Mouse (Mus musculus) kidney, postnatal 25 days (tissue): ENCODE data around the gene Myh7.
"Not testable (repeated sequence)": the region's sequence is repeated elsewhere in the genome, so short reads cannot be mapped to it uniquely, and the experiment has no call there.

ENCODE experiments used
- DNase-seq, 2 experiments: peaks; one replicate each; pipeline ENCODE4 v3.0.0; 2021; ENCODE audit warnings: mixed read lengths in 2 of 2

Gene Myh7

DNA sequence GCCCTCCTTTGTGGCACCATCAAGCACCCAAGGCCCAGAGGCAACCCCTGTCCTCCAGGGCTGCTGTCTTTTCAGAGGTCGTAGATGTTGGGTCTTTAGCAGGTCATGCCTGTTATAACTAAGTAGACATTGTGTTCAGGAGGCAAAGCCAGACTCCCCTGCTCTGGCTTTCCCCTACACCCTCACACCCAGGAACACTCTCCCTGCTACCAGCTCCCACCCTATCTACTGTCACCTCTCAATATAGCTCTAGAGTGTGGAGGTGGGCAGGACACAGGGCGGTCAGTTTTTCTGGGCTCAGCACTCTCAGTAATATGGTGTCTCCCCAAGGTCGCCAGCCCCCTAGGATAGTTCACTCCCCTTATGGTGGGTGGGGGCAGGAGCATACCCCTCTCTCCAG, 26.6 kb downstream of the Myh7 start:
- no peak for DNase-seq

- DNase-seq = no peak
Measured at GRCm38 (mm10) chr14:54966320-54966977, 28.0 kb downstream of the Myh7 start, which contains the start of gene Myh6. TSS of gene Myh6 (minus strand) at chr14:54966927.

DNA sequence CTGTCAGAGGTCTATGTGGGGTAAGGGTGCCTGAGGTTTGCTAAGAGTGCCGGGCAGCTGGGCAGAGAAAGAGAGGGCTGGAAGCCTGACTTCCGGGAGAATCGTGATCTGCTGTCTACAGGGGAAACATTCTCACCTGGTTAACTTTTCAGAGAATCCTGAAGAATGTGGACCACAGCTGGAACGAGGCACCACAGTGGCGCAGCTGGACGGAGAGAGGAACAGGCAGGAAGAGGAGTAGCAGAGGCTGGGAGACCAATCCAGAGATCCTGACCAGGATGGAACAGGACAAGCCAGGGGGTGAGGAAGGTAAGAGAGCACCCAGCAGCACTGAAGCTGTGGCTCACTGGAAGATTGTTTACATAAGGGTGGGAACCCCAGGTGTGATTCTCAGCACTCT, 28.8 kb downstream of the Myh7 start:
- no peak for DNase-seq

- no peak for DNase-seq
Measured at GRCm38 (mm10) chr14:54965044-54965443, 29.4 kb downstream of the Myh7 start.

- no peak for DNase-seq
Measured at GRCm38 (mm10) chr14:54963727-54964126, 30.7 kb downstream of the Myh7 start.

DNA sequence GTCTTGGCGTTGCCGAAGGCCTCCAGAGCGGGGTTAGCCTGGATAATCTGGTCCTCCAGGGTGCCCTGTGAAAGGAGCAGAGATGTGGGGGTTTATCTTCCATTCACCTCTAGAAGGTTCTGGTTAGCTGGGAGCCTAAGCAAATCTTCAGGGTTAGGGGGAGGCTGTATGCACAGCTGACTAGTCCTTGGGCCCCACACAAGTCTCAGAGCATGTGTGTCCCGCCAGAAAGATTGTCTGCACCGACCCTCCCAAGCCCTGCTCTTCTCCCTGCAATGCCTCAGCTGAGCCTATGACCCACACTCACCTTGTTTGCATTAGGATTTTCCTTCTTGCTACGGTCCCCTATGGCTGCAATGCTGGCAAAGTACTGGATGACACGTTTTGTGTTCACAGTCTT, 31.7 kb downstream of the Myh7 start:
- no peak for DNase-seq

GRCm38 (mm10) chr14:54961487-54961886, 32.9 kb downstream of the Myh7 start:
- no peak for DNase-seq

DNA sequence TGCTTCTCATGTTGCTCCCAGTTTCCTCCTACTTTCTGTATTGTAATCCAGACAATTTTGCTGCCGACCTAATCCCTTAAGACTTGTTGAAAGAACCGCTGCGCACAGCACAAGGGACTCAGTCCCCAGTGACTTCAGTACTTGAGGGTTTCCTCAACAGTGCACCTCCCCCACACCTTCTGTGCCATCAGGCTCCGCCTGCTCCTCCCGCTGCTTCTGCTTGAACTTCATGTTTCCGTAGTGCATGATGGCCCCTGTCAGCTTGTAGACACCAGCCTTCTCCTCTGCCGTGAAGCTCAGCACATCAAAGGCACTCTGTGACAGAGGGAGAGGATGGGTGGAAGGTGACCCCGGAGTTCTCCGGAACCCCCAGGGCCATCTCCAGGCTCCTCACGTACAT, 33.7 kb downstream of the Myh7 start:
- DNase-seq = no peak

DNA sequence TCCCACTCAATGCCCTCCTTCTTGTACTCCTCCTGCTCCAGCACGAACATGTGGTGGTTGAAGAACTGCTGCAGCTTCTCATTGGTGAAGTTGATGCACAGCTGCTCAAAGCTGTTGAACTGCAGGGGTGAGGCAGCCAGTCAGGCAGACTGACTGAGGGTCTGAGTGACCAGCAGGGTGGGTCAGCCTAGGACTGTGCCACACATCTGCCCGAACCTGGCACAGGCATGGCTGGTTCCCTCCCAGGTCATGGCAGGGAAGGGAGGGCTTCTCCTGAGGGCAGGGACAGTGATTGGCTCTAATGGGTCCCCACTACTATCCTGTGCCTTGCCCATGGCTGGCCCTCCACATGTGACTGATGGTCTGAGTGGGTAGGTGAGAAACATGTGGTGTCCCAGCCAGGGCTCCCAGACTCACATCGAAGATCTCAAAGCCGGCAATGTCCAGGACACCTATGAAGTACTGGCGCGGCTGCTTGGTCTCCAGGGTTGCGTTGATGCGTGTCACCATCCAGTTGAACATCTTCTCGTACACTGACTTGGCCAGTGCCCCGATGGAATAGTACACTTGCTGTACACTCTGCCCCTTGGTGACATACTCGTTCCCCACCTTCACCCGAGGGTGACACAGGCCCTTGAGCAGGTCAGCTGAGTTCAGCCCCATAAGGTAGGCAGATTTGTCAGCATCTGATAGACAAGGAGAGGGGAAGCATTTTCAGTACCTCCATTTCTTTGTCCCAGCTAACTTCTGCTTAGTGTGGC, 34.4 kb downstream of the Myh7 start:
- DNase-seq = not testable (repeated sequence)

GRCm38 (mm10) chr14:54959197-54959596, 35.2 kb downstream of the Myh7 start:
- no peak for DNase-seq

DNA sequence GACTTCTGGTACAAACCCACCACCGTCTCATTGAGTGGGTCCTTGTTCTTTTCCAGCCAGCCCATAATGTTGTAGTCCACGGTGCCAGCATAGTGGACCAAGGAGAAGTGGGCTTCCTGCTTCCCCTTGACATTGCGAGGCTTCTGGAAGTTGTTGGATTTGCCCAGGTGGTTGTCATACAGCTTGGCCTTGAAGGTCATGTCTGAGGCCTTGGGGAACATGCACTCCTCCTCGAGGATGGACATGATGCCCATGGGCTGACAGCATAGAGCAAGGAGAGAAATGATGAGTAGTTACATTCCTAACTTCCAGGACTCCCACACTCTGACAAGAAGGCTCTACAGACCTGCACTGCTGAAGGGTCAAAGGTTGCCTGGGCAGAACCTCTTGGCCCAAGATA, 35.9 kb downstream of the Myh7 start:
- DNase-seq = no peak

DNA sequence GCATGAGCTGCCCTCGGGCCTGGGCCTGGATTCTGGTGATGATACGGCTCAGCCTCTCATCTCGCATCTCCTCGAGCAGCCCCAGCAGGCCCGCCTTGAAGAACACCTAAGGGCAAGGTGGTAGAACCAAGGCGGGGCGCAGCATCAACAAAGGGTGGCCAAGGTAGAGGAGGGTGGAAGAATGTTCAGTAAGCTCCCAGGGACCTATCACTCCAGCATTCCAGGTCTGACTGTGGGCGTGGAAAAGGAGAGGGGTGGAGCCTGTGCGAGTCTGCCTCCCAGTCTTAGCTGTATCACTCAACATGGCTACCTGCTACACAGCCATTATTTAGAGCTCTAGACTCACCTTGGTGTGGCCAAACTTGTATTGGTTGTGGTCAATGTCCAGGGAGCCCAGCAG, 37.9 kb downstream of the Myh7 start:
- DNase-seq = no peak

DNA sequence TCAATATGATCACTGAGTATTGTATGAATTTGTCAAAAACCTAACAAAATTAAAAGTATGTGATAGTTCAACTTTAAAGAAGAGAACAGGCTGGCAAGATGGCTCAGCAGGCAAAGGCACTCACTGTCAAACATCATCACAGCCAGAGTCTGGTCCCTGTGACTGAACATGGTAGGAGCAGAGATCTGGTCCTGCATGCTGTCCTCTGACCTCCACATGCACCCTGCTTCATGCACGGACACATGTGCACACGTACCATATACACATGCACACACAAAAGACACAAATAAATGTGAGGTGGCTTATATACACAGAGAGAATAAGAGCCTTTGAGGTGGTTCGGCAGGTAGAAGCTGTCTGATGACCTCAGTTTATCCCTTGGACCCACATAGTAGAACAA, 38.9 kb downstream of the Myh7 start:
- no peak for DNase-seq

GRCm38 (mm10) chr14:54954474-54954873, 40.0 kb downstream of the Myh7 start:
- no peak for DNase-seq

GRCm38 (mm10) chr14:54953664-54954206, 40.7 kb downstream of the Myh7 start:
- no peak for DNase-seq

- DNase-seq = no peak
Measured at GRCm38 (mm10) chr14:54951587-54951986, 42.8 kb downstream of the Myh7 start.

DNA sequence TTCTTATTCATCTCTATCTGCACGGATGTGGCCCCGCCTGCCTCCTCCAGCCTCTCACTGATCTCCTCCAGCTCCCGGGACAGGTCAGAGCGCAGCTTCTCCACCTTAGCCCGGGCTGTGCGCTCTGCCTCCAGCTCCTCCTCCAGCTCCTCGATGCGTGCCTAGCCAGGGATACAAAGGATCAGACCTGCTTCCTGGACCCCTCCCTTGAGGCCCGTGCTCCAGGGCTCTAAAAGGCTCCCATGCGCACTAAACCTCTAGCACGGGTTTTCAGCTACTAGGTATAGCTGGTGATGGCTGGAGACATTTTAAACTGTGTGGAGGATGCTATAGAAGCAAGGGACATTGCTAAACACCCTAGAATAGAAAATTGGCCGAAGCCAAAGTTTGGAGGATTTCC, 43.9 kb downstream of the Myh7 start:
- no peak for DNase-seq

- DNase-seq = no peak
Measured at GRCm38 (mm10) chr14:54948781-54949180, 45.6 kb downstream of the Myh7 start.

DNA sequence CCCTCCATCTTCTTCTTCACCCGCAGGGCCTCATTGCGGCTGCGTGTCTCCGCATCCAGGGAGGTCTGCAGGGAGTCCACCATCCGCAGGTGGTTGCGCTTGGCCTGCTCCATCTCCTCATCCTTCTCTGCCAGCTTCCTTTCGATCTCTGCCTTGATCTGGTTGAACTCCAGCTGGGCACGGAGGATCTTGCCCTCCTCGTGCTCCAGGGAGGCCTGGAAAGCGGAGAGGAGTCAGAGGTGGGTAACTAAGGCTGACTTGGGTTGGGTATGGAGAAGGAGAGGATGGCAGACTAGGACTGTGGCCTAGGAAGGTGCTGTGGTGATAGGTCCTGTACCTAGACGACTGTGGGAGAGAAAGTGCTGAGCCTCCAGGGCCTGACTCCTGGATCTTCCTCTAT, 47.4 kb downstream of the Myh7 start:
- DNase-seq = not testable (repeated sequence)

- no peak for DNase-seq
Measured at GRCm38 (mm10) chr14:54945975-54946704, 48.3 kb downstream of the Myh7 start.

GRCm38 (mm10) chr14:54944939-54945338, 49.5 kb downstream of the Myh7 start:
- no peak for DNase-seq

DNA sequence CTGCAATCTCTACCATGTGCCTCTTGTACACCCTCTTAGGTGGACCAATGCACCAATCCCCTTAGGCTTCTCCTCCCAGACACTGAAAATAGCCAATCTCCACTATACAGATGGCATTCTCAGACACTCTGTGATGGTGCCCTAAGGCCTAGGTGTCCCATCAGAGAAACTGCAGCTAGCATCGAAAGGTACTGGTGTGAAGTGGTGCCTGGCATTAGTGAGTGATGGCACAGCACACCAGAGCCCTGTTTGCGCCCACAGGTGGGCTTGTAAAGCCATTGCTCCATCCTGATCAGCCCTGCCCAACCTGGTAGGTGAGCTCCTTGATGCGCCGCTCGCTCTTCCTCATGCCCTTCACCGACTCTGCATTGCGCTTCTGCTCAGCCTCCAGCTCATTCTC, 50.5 kb downstream of the Myh7 start:
- no peak for DNase-seq

DNA sequence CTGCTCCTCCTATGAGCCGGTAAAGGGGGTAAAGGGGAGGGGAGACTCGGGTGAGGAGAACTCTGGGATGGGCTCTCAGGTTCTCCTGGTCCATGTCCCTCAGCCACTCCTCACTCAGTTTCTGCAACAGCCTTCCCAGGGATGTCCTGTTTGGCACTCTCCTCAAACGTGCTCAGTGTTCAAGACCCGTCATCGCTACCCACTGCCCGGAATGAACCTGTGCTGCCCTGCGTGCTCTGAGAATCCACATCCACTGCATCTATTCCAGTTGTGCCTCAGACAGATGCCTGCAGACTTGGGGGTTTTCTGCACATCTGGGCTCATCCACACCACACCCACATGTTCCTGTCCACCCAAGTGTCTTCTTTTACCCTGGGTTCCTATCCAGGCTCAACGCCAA, 51.9 kb downstream of the Myh7 start:
- DNase-seq = no peak
